8 mouse cellular contexts compared by ENCODE assay signal in genomic region chr5:144753041-144753440, GRCm38 (mm10). TPM values are rescaled to one million over a fixed set of nuclear protein-coding genes. Genes with fewer than 3 reads are reported as not detected.
DNase-seq lines count a peak whose midpoint lies in the region; ATAC-seq lines count a peak whose summit lies in the region.

No protein-coding gene starts in this region.

- no peak overlapping the region for H3K4me3 ChIP-seq in embryonic facial prominence, embryonic 11.5 days (ENCODE audit: low read depth, low read length)

- no peak overlapping the region for H3K9ac ChIP-seq in embryonic facial prominence, embryonic 11.5 days (replicated peaks; ENCODE audit: low read length)

- H3K36me3 ChIP-seq in embryonic facial prominence, embryonic 11.5 days (replicated peaks; ENCODE audit: control insufficient read depth, insufficient read depth, low read depth, low read length), result no peaks in the 10 kb centered on the region

- peak; percentile 42 for DNase-seq in adrenal gland, adult 2 months
- DNase-seq in adrenal gland, postnatal 4 days (ENCODE audit: low spot score in 2 of 2), result no peak
- DNase-seq in urinary bladder, postnatal 14 days (ENCODE audit: low spot score), result peak; percentile 57
- DNase-seq in urinary bladder, adult 2 months (ENCODE audit: low spot score), result no peak
- DNase-seq in embryonic facial prominence, embryonic 11.5 days (ENCODE audit: low spot score), result peak; percentile 57
- DNase-seq in layer of hippocampus, adult 18-20 months (ENCODE audit: low spot score in 2 of 2), result peak; percentile 64 to 92
- DNase-seq in lung, postnatal 36 days, result peak; percentile 89
- peak; percentile 41 for DNase-seq in thymus, postnatal 0 days (ENCODE audit: low spot score)

- no peak for ATAC-seq in embryonic facial prominence, embryonic 11.5 days (replicated peaks; ENCODE audit: insufficient number of reproducible peaks, low FRiP score, low TSS enrichment, low read depth)

- no peak overlapping the region for H3K4me2 ChIP-seq in embryonic facial prominence, embryonic 11.5 days (ENCODE audit: low read depth, low read length)

- H3K9me3 ChIP-seq in embryonic facial prominence, embryonic 11.5 days (replicated peaks; ENCODE audit: control insufficient read depth, low read length), result no peaks in the 10 kb centered on the region

- 66% methylated on average over 7 of the region's 7 CpGs for WGBS in embryonic facial prominence, embryonic 11.5 days

- no peak overlapping the region for H3K27ac ChIP-seq in embryonic facial prominence, embryonic 11.5 days (replicated peaks; ENCODE audit: low read depth, low read length)

- no peaks in the 10 kb centered on the region for H3K4me1 ChIP-seq in embryonic facial prominence, embryonic 11.5 days (ENCODE audit: control insufficient read depth, insufficient read depth, low read length)

- no peaks in the 10 kb centered on the region for H3K27me3 ChIP-seq in embryonic facial prominence, embryonic 11.5 days (ENCODE audit: control insufficient read depth, insufficient read depth, low read length)

RNA-seq across cellular contexts. Expression of gene Tmem130, which starts 8.6 kb away (rescaled TPM):
- total RNA-seq in adrenal gland, adult 2 months (2021), result 10 to 100 TPM; 30.5 to 48.0 TPM
- polyA plus RNA-seq in adrenal gland, adult 2 months (2012; rRNA removed), result 17.9 and 24.0 TPM in 2 replicates
- total RNA-seq in adrenal gland, postnatal 4 days (2021), result 10 to 100 TPM; 41.6 to 49.1 TPM
- polyA plus RNA-seq in urinary bladder, adult 2 months (2012; rRNA removed), result 0.16 and 0.19 TPM in 2 replicates
- polyA plus RNA-seq in embryonic facial prominence, embryonic 11.5 days (2014; fragmentation: Nextera tagmentation; extraction: Ambion mirVana), result 3.0 and 4.2 TPM in 2 replicates
- total RNA-seq in layer of hippocampus, adult 18-20 months (2021), result 100 to 1,000 TPM; 138 to 156 TPM
- polyA plus RNA-seq in thymus, postnatal 0 days (2015; fragmentation: Nextera tagmentation; extraction: Ambion mirVana), result 0.12 and 0.14 TPM in 2 replicates

RNA-seq across cellular contexts. Expression of gene Trrap, which starts 14.5 kb away (rescaled TPM):
- total RNA-seq in adrenal gland, adult 2 months (2021), result 10 to 100 TPM; 65.9 to 92.4 TPM
- 80.0 and 80.6 TPM in 2 replicates for polyA plus RNA-seq in adrenal gland, adult 2 months (2012; rRNA removed)
- 100 to 1,000 TPM; 141 to 154 TPM for total RNA-seq in adrenal gland, postnatal 4 days (2021)
- polyA plus RNA-seq in urinary bladder, adult 2 months (2012; rRNA removed), result 75.9 and 84.6 TPM in 2 replicates
- polyA plus RNA-seq in embryonic facial prominence, embryonic 11.5 days (2014; fragmentation: Nextera tagmentation; extraction: Ambion mirVana), result 78.8 and 82.2 TPM in 2 replicates
- 100 to 1,000 TPM; 156 TPM for total RNA-seq in layer of hippocampus, adult 18-20 months (2021)
- 41.6 and 51.7 TPM in 2 replicates for polyA plus RNA-seq in thymus, postnatal 0 days (2015; fragmentation: Nextera tagmentation; extraction: Ambion mirVana)

Comparison
In these comparisons a context has a peak if more than half of its experiments do, and no peak if none do; other contexts are left out.
1. DNase-seq: peak in adrenal gland, adult 2 months (single experiment), urinary bladder, postnatal 14 days (single experiment), embryonic facial prominence, embryonic 11.5 days (single experiment), layer of hippocampus, adult 18-20 months (2 of 2), lung, postnatal 36 days (single experiment) and thymus, postnatal 0 days (single experiment); none in adrenal gland, postnatal 4 days (0 of 2) and urinary bladder, adult 2 months (single experiment).